Mouse (Mus musculus) testis, adult 2 months (tissue): ENCODE results near the gene Mon2. TPM values are rescaled to one million over a fixed set of nuclear protein-coding genes. Genes with fewer than 3 reads are reported as not detected.

ENCODE experiments used
- H3K27ac ChIP-seq: fragments of 200-500 bp; 2 replicates; pipeline ENCODE4 v1.5.1; 2012; ENCODE audit warnings: low read depth, low read length; ENCODE audit not compliant: control insufficient read depth, insufficient read depth
- H3K27me3 ChIP-seq: fragments of 200-500 bp; 2 replicates; pipeline ENCODE4 v1.6.1; 2012; ENCODE audit warnings: mild to moderate bottlenecking, low read length, moderate library complexity; ENCODE audit not compliant: control insufficient read depth, insufficient read depth
- H3K36me3 ChIP-seq: fragments of 200-500 bp; 2 replicates; pipeline ENCODE4 v1.6.1; 2012; ENCODE audit warnings: mild to moderate bottlenecking, low read length; ENCODE audit not compliant: control insufficient read depth, insufficient read depth
- H3K4me1 ChIP-seq: fragments of 200-500 bp; 2 replicates; pipeline ENCODE4 v1.6.1; 2012; ENCODE audit warnings: low read length; ENCODE audit not compliant: control insufficient read depth, insufficient read depth
- H3K4me3 ChIP-seq: fragments of 200-500 bp; 2 replicates; pipeline ENCODE4 v1.5.1; 2012; ENCODE audit warnings: low read depth, mild to moderate bottlenecking, low read length, moderate library complexity, mixed read lengths; ENCODE audit not compliant: control insufficient read depth
- CTCF ChIP-seq: fragments of 200-500 bp; IDR thresholded peaks from 2 replicates; pipeline ENCODE4 v1.5.1; 2012; ENCODE audit warnings: low read depth, mild to moderate bottlenecking, inconsistent platforms, low read length, moderate library complexity; ENCODE audit not compliant: control insufficient read depth, insufficient read depth, insufficient replicate concordance
- POLR2A ChIP-seq: fragments of 200-500 bp; IDR thresholded peaks from 2 replicates; pipeline ENCODE4 v1.6.1; 2012; ENCODE audit warnings: low read depth, mild to moderate bottlenecking, inconsistent platforms, low read length, moderate library complexity; ENCODE audit not compliant: control insufficient read depth
- polyA plus RNA-seq: library from polyadenylated mRNA; depleted of rRNA; stranded (reverse); fragments of >200 nt; gene quantifications from 2 replicates; pipeline ENCODE4 v1.2.3, GENCODE M21; 2012

Mon2 gene
- polyA plus RNA-seq, 1 experiment = 17.0 TPM

DNA sequence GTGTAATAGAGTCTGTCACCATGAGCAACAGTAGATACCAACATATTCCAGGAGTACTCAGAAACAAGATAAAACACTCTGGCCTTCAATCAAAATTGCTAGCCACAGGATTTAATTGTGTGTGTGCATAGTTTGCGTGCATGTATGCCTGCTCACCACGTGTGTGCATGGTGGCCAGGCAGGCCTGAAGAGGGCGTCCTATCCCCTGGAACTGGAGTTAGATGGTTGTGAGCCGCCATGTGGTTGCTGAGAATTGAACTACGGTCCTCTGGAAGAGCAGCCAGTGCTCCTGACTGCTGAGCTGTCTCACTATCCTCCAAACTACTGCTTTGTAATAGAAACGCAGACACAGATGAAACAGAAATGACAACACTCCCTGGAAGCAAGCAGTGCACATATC, 85.7 kb downstream of the Mon2 start:
- no peak overlapping the region for H3K4me3 ChIP-seq
- H3K36me3 ChIP-seq = no peaks in the 10 kb centered on the region
- TF ChIP-seq CTCF (no peak), POLR2A (no peak)
- no peaks in the 10 kb centered on the region for H3K27me3 ChIP-seq
- peaks cover 2% of the 10 kb centered on the region; the same call in 1 of the 2 replicates for H3K4me1 ChIP-seq
- no peak overlapping the region for H3K27ac ChIP-seq

- Histone ChIP-seq H3K27ac (no peak overlapping the region), H3K4me3 (no peak overlapping the region), H3K4me1 (peaks cover 2% of the 10 kb centered on the region; the same call in 1 of the 2 replicates), H3K27me3 (no peaks in the 10 kb centered on the region), H3K36me3 (no peaks in the 10 kb centered on the region)
- no peak for TF ChIP-seq CTCF
- no peak for TF ChIP-seq POLR2A
Measured at GRCm38 (mm10) chr10:122989916-122990315, 86.4 kb downstream of the Mon2 start.

- Histone ChIP-seq H3K36me3 (no peaks in the 10 kb centered on the region), H3K27me3 (no peaks in the 10 kb centered on the region), H3K4me3 (no peak overlapping the region), H3K4me1 (peaks cover 4% of the 10 kb centered on the region; the same call in 1 of the 2 replicates), H3K27ac (no peak overlapping the region)
- TF ChIP-seq CTCF (no peak), POLR2A (no peak)
Measured at GRCm38 (mm10) chr10:122988372-122988771, 87.9 kb downstream of the Mon2 start.

DNA sequence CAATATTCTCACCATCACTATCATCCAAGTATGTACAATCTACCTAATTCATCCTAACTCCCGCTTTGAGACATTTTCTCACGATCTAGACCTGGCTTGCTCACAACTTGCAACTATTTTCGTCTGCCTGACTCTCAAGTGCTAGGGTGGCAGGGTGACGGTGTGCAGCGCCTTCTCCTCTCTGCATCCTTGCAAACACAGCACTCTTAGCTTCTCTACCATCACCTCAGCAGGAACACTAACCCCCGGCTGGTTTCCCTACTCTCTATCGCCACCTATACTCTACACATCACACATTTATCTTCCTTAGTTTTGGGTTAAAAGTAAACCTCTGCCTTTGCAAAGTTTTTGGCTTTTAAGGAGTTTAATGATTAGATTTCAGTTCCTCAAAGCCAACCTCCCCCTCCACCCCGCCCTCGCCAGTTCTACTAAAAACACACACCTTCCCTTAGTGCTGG, 88.6 kb downstream of the Mon2 start:
- H3K4me1 ChIP-seq = peaks cover 6% of the 10 kb centered on the region; the same call in 1 of the 2 replicates
- no peak overlapping the region for H3K27ac ChIP-seq
- TF ChIP-seq POLR2A (no peak), CTCF (no peak)
- H3K4me3 ChIP-seq = no peak overlapping the region
- no peaks in the 10 kb centered on the region for H3K27me3 ChIP-seq
- no peaks in the 10 kb centered on the region for H3K36me3 ChIP-seq

DNA sequence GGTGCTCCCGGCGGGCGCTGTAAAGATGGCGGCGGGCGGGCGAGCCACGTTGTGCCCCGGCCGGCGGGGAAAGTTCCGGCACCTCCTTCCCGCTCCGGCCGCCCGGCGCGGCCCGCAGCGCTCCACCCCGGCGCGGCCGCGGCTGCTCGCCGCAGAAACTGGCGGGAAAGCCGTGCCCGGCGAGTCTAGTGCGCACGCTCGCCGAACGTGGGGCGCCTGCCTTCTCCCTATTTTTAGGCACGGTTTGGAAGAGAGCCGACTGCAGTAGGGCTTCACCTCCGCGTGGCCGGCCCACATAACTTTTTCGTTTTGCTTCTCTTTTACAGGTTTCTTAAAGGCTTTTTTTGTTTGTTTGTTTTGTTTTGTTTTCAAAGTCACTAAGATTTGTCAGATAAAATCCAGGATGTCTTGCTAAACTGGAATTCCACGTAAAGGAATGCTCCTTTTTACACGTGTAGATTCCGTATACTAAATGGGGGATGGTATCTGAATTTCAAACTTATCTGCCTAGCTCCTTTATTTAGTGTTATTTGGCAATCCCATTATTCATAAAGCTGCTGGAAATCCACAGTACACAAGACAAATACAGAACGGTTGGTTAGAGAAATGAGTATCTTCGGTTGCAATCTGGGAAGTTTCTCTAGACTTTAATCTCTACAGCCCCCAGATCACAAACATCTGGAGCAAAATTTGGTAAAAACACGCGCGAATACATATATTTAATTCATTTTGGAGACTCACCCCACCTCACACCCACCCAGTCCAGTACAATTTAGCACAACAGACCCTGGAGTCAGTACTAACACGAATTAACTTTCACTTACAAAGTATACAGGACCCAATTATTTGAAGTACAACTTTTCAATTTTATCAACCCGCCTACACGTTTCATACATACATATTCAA, 89.7 kb downstream of the Mon2 start:
- Histone ChIP-seq H3K4me1 (peaks cover 6% of the 10 kb centered on the region; the same call in 1 of the 2 replicates), H3K36me3 (no peaks in the 10 kb centered on the region), H3K27ac (peak overlapping the region; percentile 98), H3K27me3 (no peaks in the 10 kb centered on the region), H3K4me3 (peak overlapping the region; percentile 93)
- TF ChIP-seq CTCF (no peak), POLR2A (no peak; the same call in 1 of the 2 replicates)

DNA sequence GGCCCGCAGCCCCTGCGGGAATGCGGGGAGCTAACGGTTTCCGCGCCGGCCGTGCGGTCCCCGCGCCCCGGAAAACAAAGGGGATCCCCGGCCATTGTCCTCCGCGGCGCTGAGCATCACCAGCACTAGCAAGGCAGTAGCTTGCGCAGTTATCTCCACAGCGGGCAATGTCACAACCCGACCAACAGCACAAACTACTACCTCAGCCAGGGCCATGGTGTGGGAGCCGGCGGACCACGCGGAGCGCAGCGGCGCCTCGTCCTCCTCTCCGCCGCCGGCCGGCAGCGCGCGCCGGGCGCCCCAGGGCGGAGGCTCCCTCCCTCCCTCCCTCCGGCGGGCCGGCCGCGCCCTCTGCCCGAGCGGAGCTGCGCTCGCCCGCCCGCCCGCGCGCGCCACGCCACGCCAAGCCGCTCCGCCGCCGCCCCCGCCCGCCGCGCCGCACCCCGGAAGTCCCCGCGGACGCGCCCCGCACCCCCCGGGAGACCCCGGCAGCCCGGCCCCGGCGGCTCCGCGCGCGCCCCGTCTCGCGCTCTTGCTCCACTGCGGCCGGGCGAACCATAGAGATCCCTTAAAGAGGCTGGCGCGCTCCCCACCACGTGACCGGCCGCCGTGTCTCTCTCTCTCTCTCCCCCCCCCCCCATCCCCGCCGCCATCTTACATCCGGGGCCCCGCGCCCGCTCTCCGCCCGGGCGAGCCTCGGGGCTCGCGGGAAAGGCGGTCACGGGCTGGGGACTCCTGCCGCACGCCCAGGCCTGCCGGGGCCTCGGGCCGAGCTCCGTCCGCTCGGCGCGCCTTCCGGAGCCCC, 90.6 kb downstream of the Mon2 start:
- peak overlapping the region; percentile 100 for H3K27ac ChIP-seq
- no peaks in the 10 kb centered on the region for H3K36me3 ChIP-seq
- H3K4me3 ChIP-seq = peak overlapping the region; percentile 100
- no peaks in the 10 kb centered on the region for H3K27me3 ChIP-seq
- peaks cover 6% of the 10 kb centered on the region; the same call in 1 of the 2 replicates for H3K4me1 ChIP-seq
- TF ChIP-seq POLR2A = peak; percentile 56; the same call in 1 of the 2 replicates
- no peak for TF ChIP-seq CTCF

DNA sequence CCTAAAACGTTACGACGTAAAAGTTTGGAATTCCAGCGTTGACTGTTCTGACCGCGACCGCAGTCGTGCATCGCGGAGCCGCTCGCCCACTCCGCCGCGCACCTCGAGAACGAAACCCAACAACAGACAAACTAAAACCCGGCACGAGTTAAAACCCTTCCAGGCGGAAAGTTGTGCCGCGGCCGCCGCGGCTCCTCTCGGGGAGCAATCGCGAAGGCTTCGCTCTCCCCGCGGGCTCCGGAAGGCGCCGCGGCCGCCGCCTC, 91.1 kb downstream of the Mon2 start:
- peak overlapping the region; percentile 100 for H3K27ac ChIP-seq
- no peak for TF ChIP-seq POLR2A
- TF ChIP-seq CTCF = no peak
- H3K4me1 ChIP-seq = peaks cover 6% of the 10 kb centered on the region; the same call in 1 of the 2 replicates
- no peaks in the 10 kb centered on the region for H3K27me3 ChIP-seq
- peak overlapping the region; percentile 100 for H3K4me3 ChIP-seq
- H3K36me3 ChIP-seq = no peaks in the 10 kb centered on the region
